Mouse (Mus musculus) midbrain, embryonic 16.5 days (tissue): ENCODE results near the gene Coq10a. TPM values are rescaled to one million over a fixed set of nuclear protein-coding genes. Genes with fewer than 3 reads are reported as not detected.
A peak's percentile ranks its signal among the peaks of the same experiment; 100 is the strongest.

Experiments used
- ATAC-seq: fragments of 200-750 bp; cut with Nextera tagmentation; 2 replicates; pipeline ENCODE4 v1.8.0; 2017; ENCODE audit warnings: moderate TSS enrichment
- H3K27ac ChIP-seq: fragments of 300-500 bp; sonication (generic); 2 replicates; pipeline ENCODE4 v1.5.1; 2014; ENCODE audit warnings: mild to moderate bottlenecking, low read length, mixed read lengths
- H3K27me3 ChIP-seq: fragments of 300-500 bp; sonication (generic); 2 replicates; pipeline ENCODE4 v1.6.1; 2014; ENCODE audit warnings: low read depth, low read length, mixed read lengths; ENCODE audit not compliant: control insufficient read depth, insufficient read depth
- H3K36me3 ChIP-seq: fragments of 300-500 bp; sonication (generic); 2 replicates; pipeline ENCODE4 v1.6.1; 2014; ENCODE audit warnings: mild to moderate bottlenecking, low read length, moderate library complexity, mixed read lengths; ENCODE audit not compliant: control insufficient read depth, insufficient read depth
- H3K4me1 ChIP-seq: fragments of 300-500 bp; sonication (generic); 2 replicates; pipeline ENCODE4 v1.6.1; 2014; ENCODE audit warnings: mild to moderate bottlenecking, low read length, mixed read lengths; ENCODE audit not compliant: control insufficient read depth, insufficient read depth
- H3K4me2 ChIP-seq: fragments of 300-500 bp; sonication (generic); 2 replicates; pipeline ENCODE4 v1.6.1; 2014; ENCODE audit warnings: mild to moderate bottlenecking, low read length, mixed read lengths
- H3K4me3 ChIP-seq: fragments of 300-500 bp; sonication (generic); 2 replicates; pipeline ENCODE4 v1.5.1; 2014; ENCODE audit warnings: low read depth, mild to moderate bottlenecking, low read length, moderate library complexity, mixed read lengths
- H3K9ac ChIP-seq: fragments of 300-500 bp; sonication (generic); 2 replicates; pipeline ENCODE4 v1.6.1; 2014; ENCODE audit warnings: low read depth, low read length, mixed read lengths
- H3K9me3 ChIP-seq: fragments of 300-500 bp; sonication (generic); replicated peaks from 2 replicates; pipeline ENCODE4 v1.6.1; 2014; ENCODE audit warnings: mild to moderate bottlenecking, low read length, mixed read lengths; ENCODE audit not compliant: control insufficient read depth, poor library complexity, severe bottlenecking
- WGBS: fragments of 180-500 bp; shearing (Covaris S2); extraction: QIAGEN DNeasy Blood & Tissue Kit; methylation state at CpG from one replicate; pipeline ENCODE4 v1.1.7; 2014; 5-methylcytosine and 5-hydroxymethylcytosine counted together
- polyA plus RNA-seq: library from polyadenylated mRNA; unstranded; fragments of >200 nt; fragmentation: Nextera tagmentation; extraction: Ambion mirVana; gene quantifications from 2 replicates; pipeline ENCODE4 v1.2.1, GENCODE M21; 2015

The Coq10a gene
- polyA plus RNA-seq, 1 experiment from 2014 or later, result 36.8 TPM

DNA sequence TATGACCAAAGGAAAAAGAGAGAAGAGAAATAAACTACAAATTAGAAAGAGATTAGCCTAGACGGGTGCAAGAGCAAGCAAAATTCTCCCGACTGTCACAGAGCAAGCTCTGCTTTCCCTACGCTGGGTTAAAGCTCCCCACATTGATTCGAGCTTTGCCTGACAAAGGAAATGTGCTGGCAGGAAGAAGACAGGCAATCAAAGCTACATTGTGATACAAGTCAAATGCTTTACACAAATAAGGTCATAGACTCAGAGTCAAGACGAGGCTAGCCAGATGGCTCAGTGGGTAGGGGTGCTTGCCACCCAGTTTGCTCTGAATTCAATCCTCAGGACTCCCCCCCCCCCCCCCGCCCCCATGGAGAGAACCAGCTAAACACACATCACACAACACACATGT is 1.2 kb upstream of the Coq10a start:
- WGBS, result 63% methylated on average over 5 of the region's 6 CpGs
- Histone ChIP-seq H3K27ac (no peak overlapping the region), H3K4me1 (peaks cover 10% of the 10 kb centered on the region), H3K4me3 (no peak overlapping the region), H3K4me2 (no peak overlapping the region), H3K9ac (no peak overlapping the region), H3K9me3 (no peaks in the 10 kb centered on the region), H3K36me3 (peaks cover 2% of the 10 kb centered on the region; the same call in 1 of the 2 replicates), H3K27me3 (no peaks in the 10 kb centered on the region)
- ATAC-seq, result no peak

DNA sequence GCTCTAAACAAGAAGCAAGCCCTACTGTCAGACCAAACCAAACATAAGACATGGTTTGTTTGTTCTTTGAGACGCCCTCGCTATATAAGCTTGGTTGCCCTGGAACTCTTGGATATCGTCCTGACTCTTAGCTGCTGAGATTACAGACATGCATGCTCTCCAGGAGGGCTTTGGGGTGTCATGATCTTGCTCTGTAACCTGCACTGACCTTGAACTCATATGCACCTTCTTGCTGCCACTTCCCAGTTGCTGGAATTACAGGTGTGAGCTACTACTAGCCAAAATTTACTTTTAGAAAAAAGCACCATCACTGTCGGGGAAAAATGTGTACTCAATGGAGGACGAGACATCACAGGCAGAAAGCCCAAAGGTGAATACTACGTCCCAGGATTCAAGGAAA is 802 bp upstream of the Coq10a start:
- Histone ChIP-seq H3K27me3 (no peaks in the 10 kb centered on the region), H3K9me3 (no peaks in the 10 kb centered on the region), H3K27ac (peak overlapping the region; percentile 97), H3K4me2 (peak overlapping the region; percentile 85), H3K36me3 (peaks cover 4% of the 10 kb centered on the region; the same call in 1 of the 2 replicates), H3K4me1 (peaks cover 10% of the 10 kb centered on the region), H3K9ac (peak overlapping the region; percentile 78; the same call in 1 of the 2 replicates), H3K4me3 (peak overlapping the region; percentile 74)
- WGBS, result 78% methylated on average over 6 of the region's 6 CpGs
- ATAC-seq, result no peak

- H3K27me3 ChIP-seq, result no peaks in the 10 kb centered on the region
- H3K36me3 ChIP-seq, result peaks cover 8% of the 10 kb centered on the region; the same call in 1 of the 2 replicates
- H3K4me2 ChIP-seq, result peak overlapping the region; percentile 85
- 3% methylated on average over 9 of the region's 9 CpGs for WGBS
- peak overlapping the region; percentile 74 for H3K4me3 ChIP-seq
- ATAC-seq, result no peak
- no peaks in the 10 kb centered on the region for H3K9me3 ChIP-seq
- H3K9ac ChIP-seq, result peak overlapping the region; percentile 78
- peak overlapping the region; percentile 97 for H3K27ac ChIP-seq
- H3K4me1 ChIP-seq, result peaks cover 10% of the 10 kb centered on the region
Observed at GRCm38 (mm10) chr10:128369218-128369543, 384 bp upstream of the Coq10a start.

- ATAC-seq, result no peak; the same call in 1 of the 2 replicates
- Histone ChIP-seq H3K4me1 (peaks cover 10% of the 10 kb centered on the region), H3K4me2 (peak overlapping the region; percentile 85), H3K27ac (peak overlapping the region; percentile 97), H3K36me3 (peaks cover 15% of the 10 kb centered on the region), H3K9me3 (no peaks in the 10 kb centered on the region), H3K9ac (peak overlapping the region; percentile 78), H3K4me3 (peak overlapping the region; percentile 74), H3K27me3 (no peaks in the 10 kb centered on the region)
- 12% methylated on average over 19 of the region's 19 CpGs for WGBS
Observed at GRCm38 (mm10) chr10:128367899-128368401, 847 bp downstream of the Coq10a start.

- no peak for ATAC-seq
- no peak overlapping the region for H3K9ac ChIP-seq
- no peaks in the 10 kb centered on the region for H3K9me3 ChIP-seq
- no peak overlapping the region for H3K4me2 ChIP-seq
- H3K27me3 ChIP-seq, result no peaks in the 10 kb centered on the region
- H3K36me3 ChIP-seq, result peaks cover 38% of the 10 kb centered on the region
- peaks cover 3% of the 10 kb centered on the region for H3K4me1 ChIP-seq
- no peak overlapping the region for H3K27ac ChIP-seq
- WGBS, result 52% methylated on average over 3 of the region's 3 CpGs
- no peak overlapping the region for H3K4me3 ChIP-seq
Observed at GRCm38 (mm10) chr10:128362568-128362967, 6.2 kb downstream of the Coq10a start.

DNA sequence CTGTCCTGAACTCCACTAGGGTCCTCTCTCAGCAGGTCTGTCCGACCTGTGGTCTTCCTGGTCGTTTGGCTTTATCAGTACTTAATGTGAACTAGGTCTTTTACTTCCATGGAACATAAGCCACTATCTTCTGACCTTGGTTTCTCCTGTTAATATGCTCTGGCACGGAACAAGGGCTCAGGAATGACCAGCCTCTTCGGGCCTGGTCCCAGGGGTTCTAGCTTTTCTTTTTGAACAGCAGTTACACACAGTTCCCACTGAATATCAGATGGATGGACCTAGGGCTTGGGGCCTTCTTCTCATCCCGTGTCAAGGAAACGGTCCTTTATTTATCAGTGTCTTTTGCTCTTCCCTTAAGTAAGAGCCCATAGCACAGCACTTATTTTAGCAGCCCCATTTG is 7.0 kb downstream of the Coq10a start:
- no peak overlapping the region for H3K4me3 ChIP-seq
- H3K27me3 ChIP-seq, result no peaks in the 10 kb centered on the region
- H3K27ac ChIP-seq, result no peak overlapping the region
- H3K36me3 ChIP-seq, result peaks cover 38% of the 10 kb centered on the region
- WGBS, result 92% methylated on average over 6 of the region's 6 CpGs
- H3K4me1 ChIP-seq, result no peaks in the 10 kb centered on the region
- no peak overlapping the region for H3K4me2 ChIP-seq
- ATAC-seq, result no peak
- H3K9me3 ChIP-seq, result no peaks in the 10 kb centered on the region
- H3K9ac ChIP-seq, result no peak overlapping the region

DNA sequence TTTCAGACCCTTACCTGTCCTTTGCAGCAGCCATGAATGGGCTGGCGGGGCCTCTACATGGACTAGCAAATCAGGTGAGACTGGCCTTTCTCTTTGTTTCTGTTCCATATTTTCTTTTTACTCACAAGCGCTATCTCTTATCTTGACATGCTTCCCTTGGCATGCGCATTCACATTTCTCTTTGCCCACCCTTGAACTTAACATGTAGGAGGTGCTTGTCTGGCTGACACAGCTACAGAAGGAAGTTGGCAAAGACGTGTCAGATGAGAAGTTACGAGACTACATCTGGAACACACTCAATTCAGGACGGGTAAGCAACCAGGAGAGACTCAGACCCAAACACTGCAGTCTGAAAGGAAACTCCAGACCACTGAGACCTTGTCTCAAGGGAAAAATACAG is 9.6 kb downstream of the Coq10a start:
- 94% methylated on average over 6 of the region's 6 CpGs for WGBS
- Histone ChIP-seq H3K9me3 (no peaks in the 10 kb centered on the region), H3K36me3 (peaks cover 40% of the 10 kb centered on the region), H3K4me1 (no peaks in the 10 kb centered on the region), H3K27me3 (no peaks in the 10 kb centered on the region), H3K4me2 (no peak overlapping the region), H3K27ac (no peak overlapping the region), H3K4me3 (no peak overlapping the region), H3K9ac (no peak overlapping the region)
- no peak for ATAC-seq

DNA sequence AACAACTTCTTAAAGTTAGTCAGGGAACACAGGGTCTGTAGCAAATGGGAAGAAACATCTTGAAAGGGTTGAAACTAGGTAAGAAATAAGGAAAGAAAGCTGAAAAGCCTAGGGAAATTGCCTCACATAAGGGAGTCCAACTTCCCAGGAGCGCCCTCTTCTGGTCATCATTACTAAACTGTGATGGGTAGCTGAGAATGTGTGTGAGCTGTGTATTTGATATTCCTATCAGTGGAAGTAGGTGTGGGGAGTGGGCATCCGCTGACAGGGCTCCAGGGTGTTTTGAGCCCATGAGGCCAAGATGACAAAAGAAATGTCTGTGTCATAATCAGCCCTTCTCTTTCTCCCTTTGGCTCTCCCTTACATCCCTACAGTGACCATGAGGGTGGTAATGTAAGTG is 10.0 kb downstream of the Coq10a start:
- Histone ChIP-seq H3K4me2 (no peak overlapping the region), H3K27me3 (no peaks in the 10 kb centered on the region), H3K4me1 (no peaks in the 10 kb centered on the region), H3K4me3 (no peak overlapping the region), H3K36me3 (peaks cover 43% of the 10 kb centered on the region), H3K27ac (no peak overlapping the region), H3K9ac (no peak overlapping the region), H3K9me3 (no peaks in the 10 kb centered on the region)
- 54% methylated on average over 2 of the region's 2 CpGs for WGBS
- no peak for ATAC-seq

DNA sequence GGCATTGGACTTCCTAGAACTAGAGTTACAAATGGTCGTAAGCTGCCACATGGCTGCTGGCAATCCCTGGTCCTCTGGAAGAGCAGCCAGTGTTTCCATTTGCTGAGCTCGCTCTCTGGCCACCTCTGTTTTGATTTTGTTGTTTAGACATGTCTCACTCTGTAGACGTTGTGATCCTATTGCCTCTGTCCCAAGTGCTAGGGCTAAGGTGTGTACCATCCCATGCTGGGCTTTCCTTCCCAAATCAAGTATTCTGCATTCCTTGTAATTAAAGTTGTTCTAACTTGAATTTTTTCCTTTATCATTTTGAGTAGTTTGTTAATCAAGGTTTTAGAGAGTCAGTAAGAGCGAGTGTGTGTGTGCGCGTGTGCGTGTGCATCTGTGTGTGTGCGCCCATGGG is 21.3 kb downstream of the Coq10a start:
- Histone ChIP-seq H3K27me3 (no peaks in the 10 kb centered on the region), H3K4me2 (no peak overlapping the region), H3K27ac (no peak overlapping the region), H3K9me3 (no peaks in the 10 kb centered on the region), H3K4me1 (peaks cover 3% of the 10 kb centered on the region), H3K9ac (no peak overlapping the region), H3K4me3 (no peak overlapping the region), H3K36me3 (peaks cover 18% of the 10 kb centered on the region)
- ATAC-seq, result no peak
- WGBS, result 92% methylated on average over 8 of the region's 8 CpGs
